ENCODE assay signal across 9 mouse cellular contexts in genomic region chr14:55783171-55783957, GRCm38 (mm10). TPM values are rescaled to one million over a fixed set of nuclear protein-coding genes. Genes with fewer than 3 reads are reported as not detected.
DNase-seq lines count a peak whose midpoint lies in the region; ATAC-seq and TF ChIP-seq lines count a peak whose summit lies in the region.
"Had no signal": no experiment of that assay in that cellular context is flagged by ENCODE, and none has a peak within 500 bp of the region (broad histone marks: within the 10 kb centered on the region; RNA-seq: fewer than 3 reads in every experiment).

No protein-coding gene starts in this region.

- ATAC-seq in heart, embryonic 11.5 days (replicated peaks; ENCODE audit: insufficient number of reproducible peaks, low FRiP score, low TSS enrichment) = peak; percentile 19; the same call in 1 of the 2 replicates
- ATAC-seq in kidney, postnatal 0 days (replicated peaks; ENCODE audit: low FRiP score, low read depth) = no peak; the same call in 1 of the 2 replicates
- no peak for ATAC-seq in CD4-positive, CD25-positive, alpha-beta regulatory T cell, adult 4 months

- peak; percentile 43 for DNase-seq in gastrocnemius, adult 2 months
- no peak for DNase-seq in gastrocnemius, postnatal 14 days
- peak; percentile 72 for DNase-seq in embryo, embryonic 10 days (ENCODE audit: low spot score)
- DNase-seq in kidney, postnatal 0 days (ENCODE audit: low spot score) = peak; percentile 95
- DNase-seq in mesoderm, embryonic 11.5 days (ENCODE audit: low read depth, low spot score) = peak; percentile 70
- DNase-seq in adrenal gland, postnatal 14 days = no peak

- H3K36me3 ChIP-seq in heart, embryonic 11.5 days (ENCODE audit: control insufficient read depth, insufficient read depth, low read length) = no peaks in the 10 kb centered on the region
- no peaks in the 10 kb centered on the region for H3K36me3 ChIP-seq in kidney, postnatal 0 days (ENCODE audit: insufficient read depth, low read length)

- peak overlapping the region; percentile 81 for H3K4me3 ChIP-seq in gastrocnemius, adult 2 months
- peak overlapping the region; percentile 52 for H3K4me3 ChIP-seq in heart, embryonic 11.5 days (ENCODE audit: low read depth, low read length)
- H3K4me3 ChIP-seq in kidney, postnatal 0 days (replicated peaks; ENCODE audit: low read depth, low read length) = peak overlapping the region; percentile 44
- H3K4me3 ChIP-seq: erythroblast, embryonic 14.5 days had no signal

- TF ChIP-seq CTCF in gastrocnemius, adult 2 months (IDR thresholded peaks at IDR 0.05) = no peak
- TF ChIP-seq CTCF in kidney, postnatal 0 days (IDR thresholded peaks at IDR 0.05; ENCODE audit: low read depth) = no peak

- H3K27ac ChIP-seq in gastrocnemius, adult 2 months = peak overlapping the region; percentile 87
- H3K27ac ChIP-seq in heart, embryonic 11.5 days (ENCODE audit: low read depth, low read length) = peak overlapping the region; percentile 73
- H3K27ac ChIP-seq in kidney, postnatal 0 days = peak overlapping the region; percentile 75

- peaks cover 12% of the 10 kb centered on the region; the same call in 1 of the 2 replicates for H3K4me1 ChIP-seq in heart, embryonic 11.5 days (ENCODE audit: control insufficient read depth, insufficient read depth, low read length)
- H3K4me1 ChIP-seq in kidney, postnatal 0 days (replicated peaks; ENCODE audit: insufficient read depth, low read length) = peaks cover 14% of the 10 kb centered on the region

- WGBS in heart, embryonic 11.5 days (ENCODE audit: insufficient replicate concordance) = 1% methylated on average over 31 of the region's 31 CpGs
- WGBS in kidney, postnatal 0 days = 3% methylated on average over 31 of the region's 31 CpGs

- peaks cover 61% of the 10 kb centered on the region for H3K27me3 ChIP-seq in heart, embryonic 11.5 days (ENCODE audit: control insufficient read depth, insufficient read depth, low read length)
- no peaks in the 10 kb centered on the region for H3K27me3 ChIP-seq in kidney, postnatal 0 days (ENCODE audit: insufficient read depth, low read length)

- H3K9me3 ChIP-seq in heart, embryonic 11.5 days (replicated peaks; ENCODE audit: control insufficient read depth, low read length) = no peaks in the 10 kb centered on the region
- no peaks in the 10 kb centered on the region for H3K9me3 ChIP-seq in kidney, postnatal 0 days (replicated peaks; ENCODE audit: low read length)

- intact Hi-C loops in gastrocnemius, adult 2 months (cut with DNase I) = loop anchor here (2.0 kb wide), 1 partner anchor 39 kb away; the partner anchor contains the start of gene Nfatc4
- intact Hi-C loops in gastrocnemius, postnatal 14 days (cut with DNase I; ENCODE audit: low total_unique reads) = no loop called here

- peak overlapping the region; percentile 62 for H3K4me2 ChIP-seq in heart, embryonic 11.5 days
- H3K4me2 ChIP-seq in kidney, postnatal 0 days (ENCODE audit: low read length) = peak overlapping the region; percentile 80

- peak overlapping the region; percentile 58; the same call in 1 of the 2 replicates for H3K9ac ChIP-seq in heart, embryonic 11.5 days (ENCODE audit: low read depth, low read length)
- peak overlapping the region; percentile 52 for H3K9ac ChIP-seq in kidney, postnatal 0 days (ENCODE audit: low read depth, low read length)

RNA-seq across cellular contexts. Expression of gene Adcy4, which starts 0.5 kb away (rescaled TPM):
- total RNA-seq in gastrocnemius, adult 2 months (2021) = 10 to 100 TPM in 1 of 2 experiments, 1 to 10 TPM in 1; 6.8 to 10.1 TPM
- total RNA-seq in gastrocnemius, postnatal 14 days (2021) = 1 to 10 TPM; 7.1 to 8.6 TPM
- polyA plus RNA-seq in heart, embryonic 11.5 days (2014; fragmentation: Nextera tagmentation; extraction: Ambion mirVana) = 13.2 and 19.7 TPM in 2 replicates
- polyA plus RNA-seq in kidney, postnatal 0 days (2015; fragmentation: Nextera tagmentation; extraction: Ambion mirVana) = 10.0 and 10.6 TPM in 2 replicates
- polyA plus RNA-seq in CD4-positive, CD25-positive, alpha-beta regulatory T cell, adult 4 months (2017; shearing (Covaris generic)) = 1 to 10 TPM in 1 of 2 experiments, not detected in 1; 1.0 TPM
- 14.3 and 17.3 TPM in 2 replicates for total RNA-seq in adrenal gland, postnatal 14 days (2021)

RNA-seq across cellular contexts. Expression of gene Ripk3, which starts 5.3 kb away (rescaled TPM):
- 1 to 10 TPM in 1 of 2 experiments, under 1 TPM in 1; 0.64 to 1.1 TPM for total RNA-seq in gastrocnemius, adult 2 months (2021)
- total RNA-seq in gastrocnemius, postnatal 14 days (2021) = 1 to 10 TPM; 2.4 to 2.6 TPM
- 19.6 and 19.8 TPM in 2 replicates for polyA plus RNA-seq in heart, embryonic 11.5 days (2014; fragmentation: Nextera tagmentation; extraction: Ambion mirVana)
- polyA plus RNA-seq in kidney, postnatal 0 days (2015; fragmentation: Nextera tagmentation; extraction: Ambion mirVana) = 20.4 and 24.7 TPM in 2 replicates
- 10 to 100 TPM; 80.3 to 81.9 TPM for polyA plus RNA-seq in CD4-positive, CD25-positive, alpha-beta regulatory T cell, adult 4 months (2017; shearing (Covaris generic))
- total RNA-seq in adrenal gland, postnatal 14 days (2021) = 5.2 and 7.8 TPM in 2 replicates

RNA-seq across cellular contexts. Expression of gene Ltb4r1, which starts 17.6 kb away (rescaled TPM):
- under 1 TPM in 1 of 2 experiments, not detected in 1; 0.18 TPM for total RNA-seq in gastrocnemius, adult 2 months (2021)
- total RNA-seq in gastrocnemius, postnatal 14 days (2021) = under 1 TPM; 0.22 to 0.39 TPM
- 0.11 and 0.21 TPM in 2 replicates for polyA plus RNA-seq in heart, embryonic 11.5 days (2014; fragmentation: Nextera tagmentation; extraction: Ambion mirVana)
- polyA plus RNA-seq in kidney, postnatal 0 days (2015; fragmentation: Nextera tagmentation; extraction: Ambion mirVana) = 0.47 and 0.71 TPM in 2 replicates
- 1 to 10 TPM; 4.1 to 4.5 TPM for polyA plus RNA-seq in CD4-positive, CD25-positive, alpha-beta regulatory T cell, adult 4 months (2017; shearing (Covaris generic))
- 0.48 and 0.71 TPM in 2 replicates for total RNA-seq in adrenal gland, postnatal 14 days (2021)

RNA-seq across cellular contexts. Expression of gene Ltb4r2, which starts 22.1 kb away (rescaled TPM):
- not detected for total RNA-seq in gastrocnemius, adult 2 months (2021)
- under 1 TPM in 1 of 2 experiments, not detected in 1; 0.12 TPM for total RNA-seq in gastrocnemius, postnatal 14 days (2021)
- 0.16 and 1.0 TPM in 2 replicates for polyA plus RNA-seq in heart, embryonic 11.5 days (2014; fragmentation: Nextera tagmentation; extraction: Ambion mirVana)
- polyA plus RNA-seq in kidney, postnatal 0 days (2015; fragmentation: Nextera tagmentation; extraction: Ambion mirVana) = 0.68 and 0.75 TPM in 2 replicates
- under 1 TPM in 1 of 2 experiments, not detected in 1; 0.08 TPM for polyA plus RNA-seq in CD4-positive, CD25-positive, alpha-beta regulatory T cell, adult 4 months (2017; shearing (Covaris generic))
- 0.11 and 0.37 TPM in 2 replicates for total RNA-seq in adrenal gland, postnatal 14 days (2021)
- polyA plus RNA-seq: erythroblast, embryonic 14.5 days had no signal

RNA-seq across cellular contexts. Expression of gene Cideb, which starts 25.1 kb away (rescaled TPM):
- total RNA-seq in gastrocnemius, adult 2 months (2021) = not detected
- total RNA-seq in gastrocnemius, postnatal 14 days (2021) = not detected
- polyA plus RNA-seq in heart, embryonic 11.5 days (2014; fragmentation: Nextera tagmentation; extraction: Ambion mirVana) = 1.4 and 1.7 TPM in 2 replicates
- polyA plus RNA-seq in kidney, postnatal 0 days (2015; fragmentation: Nextera tagmentation; extraction: Ambion mirVana) = 50.0 and 51.0 TPM in 2 replicates
- polyA plus RNA-seq in CD4-positive, CD25-positive, alpha-beta regulatory T cell, adult 4 months (2017; shearing (Covaris generic)) = not detected
- 1.7 and 22.1 TPM in 2 replicates for total RNA-seq in adrenal gland, postnatal 14 days (2021)

Comparison
In these comparisons a context has a peak if more than half of its experiments do, and no peak if none do; other contexts are left out.
1. DNase-seq: peak in gastrocnemius, adult 2 months (single experiment), embryo, embryonic 10 days (single experiment), kidney, postnatal 0 days (single experiment) and mesoderm, embryonic 11.5 days (single experiment); none in gastrocnemius, postnatal 14 days (single experiment) and adrenal gland, postnatal 14 days (single experiment).
2. Peak in every context shown above with its lines, with median percentiles within 50 percentile points of each other: H3K27ac ChIP-seq and H3K4me3 ChIP-seq.